ENCODE assay signal across 12 mouse cellular contexts in the genomic region with DNA sequence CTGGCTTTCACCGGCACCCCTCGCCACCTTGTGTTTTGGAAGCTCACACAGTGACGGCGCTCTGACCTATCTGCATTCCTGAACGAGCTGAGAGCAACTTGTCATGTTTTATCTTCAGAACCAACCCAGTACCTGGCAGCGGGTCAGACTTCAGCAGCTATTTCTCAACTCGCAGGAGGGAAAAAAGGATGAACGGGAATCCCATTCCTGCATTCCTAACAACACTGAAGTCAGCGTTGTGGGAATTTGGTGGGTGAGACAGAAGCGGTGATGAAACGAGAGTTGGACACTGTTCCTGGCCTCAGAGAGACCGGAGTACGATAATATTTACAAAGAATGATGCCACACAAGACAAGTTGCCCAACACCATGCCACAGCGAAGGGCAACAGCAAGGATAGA. TPM values are rescaled to one million over a fixed set of nuclear protein-coding genes. Genes with fewer than 3 reads are reported as not detected.
A peak's percentile ranks its signal among the peaks of the same experiment; 100 is the strongest.
DNase-seq lines count a peak whose midpoint lies in the region; ATAC-seq and TF ChIP-seq lines count a peak whose summit lies in the region.
"Had no signal": no experiment of that assay in that cellular context is flagged by ENCODE, and none has a peak within 500 bp of the region (broad histone marks: within the 10 kb centered on the region; RNA-seq: fewer than 3 reads in every experiment).

No protein-coding gene starts in this region.

- H3K27ac ChIP-seq in kidney, adult 2 months (ENCODE audit: insufficient read depth, low read depth, low read length) = no peak overlapping the region
- no peak overlapping the region for H3K27ac ChIP-seq in heart, embryonic 15.5 days
- no peak overlapping the region for H3K27ac ChIP-seq in midbrain, embryonic 13.5 days
- no peak overlapping the region for H3K27ac ChIP-seq in limb, embryonic 10.5 days

- H3K9ac ChIP-seq in heart, embryonic 15.5 days = no peak overlapping the region
- no peak overlapping the region for H3K9ac ChIP-seq in midbrain, embryonic 13.5 days (replicated peaks)

- no peak for TF ChIP-seq POLR2A in kidney, adult 2 months (IDR thresholded peaks at IDR 0.05; ENCODE audit: low read depth, low read length)

- H3K27me3 ChIP-seq in kidney, adult 2 months (replicated peaks; ENCODE audit: control insufficient read depth, insufficient read depth, low read length) = no peaks in the 10 kb centered on the region
- H3K27me3 ChIP-seq in heart, embryonic 15.5 days = no peaks in the 10 kb centered on the region
- H3K27me3 ChIP-seq in midbrain, embryonic 13.5 days = no peaks in the 10 kb centered on the region
- H3K27me3 ChIP-seq in limb, embryonic 10.5 days (ENCODE audit: low read depth, poor library complexity, severe bottlenecking) = no peaks in the 10 kb centered on the region

- no peak for TF ChIP-seq CTCF in kidney, adult 2 months (conservative IDR thresholded peaks at IDR 0.05; ENCODE audit: insufficient read depth, insufficient read length, low read depth, low read length)

- WGBS in kidney, adult 2 months = 72% methylated on average over 14 of the region's 14 CpGs
- 32% methylated on average over 14 of the region's 14 CpGs for WGBS in heart, embryonic 15.5 days
- WGBS in midbrain, embryonic 13.5 days = 91% methylated on average over 14 of the region's 14 CpGs
- 86% methylated on average over 14 of the region's 14 CpGs for whole genome bisulfite sequencing in limb, embryonic 10.5 days

- no peaks in the 10 kb centered on the region for H3K4me1 ChIP-seq in kidney, adult 2 months (ENCODE audit: control insufficient read depth, insufficient read depth, low read length)
- peaks cover 8% of the 10 kb centered on the region; the same call in 1 of the 2 replicates for H3K4me1 ChIP-seq in heart, embryonic 15.5 days (replicated peaks)
- no peaks in the 10 kb centered on the region for H3K4me1 ChIP-seq in midbrain, embryonic 13.5 days (replicated peaks)
- H3K4me1 ChIP-seq in limb, embryonic 10.5 days = no peaks in the 10 kb centered on the region

- no peaks in the 10 kb centered on the region for H3K9me3 ChIP-seq in heart, embryonic 15.5 days (replicated peaks)
- no peaks in the 10 kb centered on the region for H3K9me3 ChIP-seq in midbrain, embryonic 13.5 days
- H3K9me3 ChIP-seq in limb, embryonic 10.5 days (replicated peaks) = no peaks in the 10 kb centered on the region

- peak overlapping the region; percentile 56 for H3K4me2 ChIP-seq in heart, embryonic 15.5 days
- no peak overlapping the region for H3K4me2 ChIP-seq in midbrain, embryonic 13.5 days (replicated peaks)

- H3K36me3 ChIP-seq in kidney, adult 2 months (ENCODE audit: control insufficient read depth, insufficient read depth, low read length) = no peaks in the 10 kb centered on the region
- H3K36me3 ChIP-seq in heart, embryonic 15.5 days = no peaks in the 10 kb centered on the region
- no peaks in the 10 kb centered on the region for H3K36me3 ChIP-seq in midbrain, embryonic 13.5 days
- H3K36me3 ChIP-seq in limb, embryonic 10.5 days = no peaks in the 10 kb centered on the region

- ATAC-seq in heart, embryonic 15.5 days (replicated peaks; ENCODE audit: insufficient number of reproducible peaks, insufficient read depth, low FRiP score, low read depth) = no peak
- ATAC-seq in cerebellum, adult (ENCODE audit: insufficient number of reproducible peaks, low FRiP score, low TSS enrichment) = no peak
- no peak for ATAC-seq in midbrain, embryonic 13.5 days

- peak; percentile 8 for DNase-seq in kidney, adult 2 months
- no peak for DNase-seq in kidney, postnatal 10 days
- peak; percentile 56 for DNase-seq in adrenal gland, postnatal 10 days
- DNase-seq in lung, postnatal 10 days = peak; percentile 22
- no peak for DNase-seq in limb, embryonic 10.5 days (ENCODE audit: low spot score)
- DNase-seq: gastrocnemius, postnatal 10 days; kidney, adult 8-10 months had no signal

- H3K4me3 ChIP-seq in kidney, adult 2 months (ENCODE audit: insufficient read depth, low read depth, low read length) = peak overlapping the region; percentile 21; the same call in 1 of the 2 replicates
- H3K4me3 ChIP-seq in heart, embryonic 15.5 days = peak overlapping the region; percentile 29
- H3K4me3 ChIP-seq in midbrain, embryonic 13.5 days (replicated peaks) = no peak overlapping the region
- no peak overlapping the region for H3K4me3 ChIP-seq in limb, embryonic 10.5 days
- H3K4me3 ChIP-seq: erythroblast, embryonic 14.5 days had no signal

RNA-seq across cellular contexts. Expression of a gene that starts 58.3 kb away (rescaled TPM):
- polyA plus RNA-seq in kidney, adult 2 months (2012; rRNA removed) = 33.0 and 37.0 TPM in 2 replicates
- 1 to 10 TPM; 4.1 to 5.5 TPM for total RNA-seq in adrenal gland, postnatal 10 days (2021)
- 1.0 and 1.3 TPM in 2 replicates for polyA plus RNA-seq in heart, embryonic 15.5 days (2015; fragmentation: Nextera tagmentation; extraction: Ambion mirVana)
- polyA plus RNA-seq in midbrain, embryonic 13.5 days (2015; fragmentation: Nextera tagmentation; extraction: Ambion mirVana) = not detected in 2 replicates
- polyA plus RNA-seq in limb, embryonic 10.5 days (2016; fragmentation: Nextera tagmentation; extraction: Ambion mirVana) = not detected in 2 replicates
- total RNA-seq: common myeloid progenitor, adult 5-6 weeks had no signal
- polyA plus RNA-seq: erythroblast, embryonic 14.5 days had no signal

Comparison
In these comparisons a context has a peak if more than half of its experiments do, and no peak if none do; other contexts are left out.
1. DNase-seq: peak in kidney, adult 2 months (single experiment), adrenal gland, postnatal 10 days (single experiment) and lung, postnatal 10 days (single experiment); none in kidney, postnatal 10 days (single experiment) and limb, embryonic 10.5 days (single experiment).
2. H3K4me3 ChIP-seq: peak in kidney, adult 2 months (single experiment) and heart, embryonic 15.5 days (single experiment); none in midbrain, embryonic 13.5 days (single experiment) and limb, embryonic 10.5 days (single experiment).
3. RNA of a gene that starts 58.3 kb away (polyA plus RNA-seq): 33.0 to 37.0 TPM in kidney, adult 2 months; 1.0 to 1.3 TPM in heart, embryonic 15.5 days, not detected in midbrain, embryonic 13.5 days and not detected in limb, embryonic 10.5 days; every median in the first group is over 10 times any median in the second.